Mouse (Mus musculus) liver, embryonic 14.5 days (tissue): ENCODE measurements around the gene Lpo.

ENCODE experiments used
- CTCF ChIP-seq: IDR thresholded peaks from 2 replicates; pipeline ENCODE4 v1.5.1; 2016; ENCODE audit warnings: antibody characterized with exemption, low read depth, control low read depth
- EP300 ChIP-seq: IDR thresholded peaks from 2 replicates; pipeline ENCODE4 v1.6.1; 2016; ENCODE audit warnings: antibody characterized with exemption, low read depth

DNA sequence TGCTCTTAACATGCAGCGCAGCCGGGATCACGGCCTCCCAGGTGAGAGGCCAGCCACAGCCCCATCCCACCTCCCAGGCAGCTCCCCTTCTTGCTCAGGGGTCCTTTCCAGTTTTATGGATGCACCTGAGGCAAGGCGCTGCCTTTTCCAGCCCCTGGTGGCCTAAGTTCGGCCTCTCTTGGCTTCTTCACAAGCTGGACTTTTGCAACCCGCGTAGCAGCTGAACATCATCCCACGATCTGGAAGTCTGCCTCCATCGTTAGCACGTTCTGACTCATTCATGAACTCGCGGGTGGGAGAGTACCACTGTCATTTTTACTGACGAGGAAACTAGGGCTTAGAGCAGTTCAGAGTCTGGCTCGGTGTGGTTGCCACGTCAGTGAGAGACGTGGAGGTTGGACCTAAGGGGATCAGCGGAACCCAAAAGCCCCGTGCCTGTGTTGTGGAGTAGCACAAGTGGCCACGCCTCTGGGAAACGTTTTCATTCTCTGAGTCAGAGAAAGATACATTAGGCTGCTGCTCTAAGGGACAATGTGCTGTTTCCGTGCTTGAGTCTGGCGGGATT is 26.3 kb downstream of the Lpo start:
- TF ChIP-seq CTCF (no peak), EP300 (no peak)
